Mouse (Mus musculus) liver, adult 2 months (tissue): ENCODE results near the gene Kmt2a. TPM values are rescaled to one million over a fixed set of nuclear protein-coding genes. Genes with fewer than 3 reads are reported as not detected.

Experiments used
- DNase-seq: peaks from one replicate; pipeline ENCODE4 v3.0.0-alpha.2; 2011; ENCODE audit warnings: low read depth, low spot score; ENCODE audit errors: extremely low read depth
- H3K27ac ChIP-seq: fragments of 200-500 bp; replicated peaks from 2 replicates; pipeline ENCODE4 v1.5.1; 2012; ENCODE audit warnings: low read depth, mild to moderate bottlenecking, control low read depth, inconsistent platforms, low read length; ENCODE audit not compliant: insufficient read depth
- H3K27me3 ChIP-seq: fragments of 200-500 bp; 2 replicates; pipeline ENCODE4 v1.6.1; 2012; ENCODE audit warnings: mild to moderate bottlenecking, moderate library complexity, low read length, inconsistent platforms; ENCODE audit not compliant: control insufficient read depth, insufficient read depth
- H3K36me3 ChIP-seq: fragments of 200-500 bp; 2 replicates; pipeline ENCODE4 v1.6.1; 2012; ENCODE audit warnings: low read length, inconsistent platforms; ENCODE audit not compliant: control insufficient read depth, insufficient read depth
- H3K4me1 ChIP-seq: fragments of 200-500 bp; 2 replicates; pipeline ENCODE4 v1.6.1; 2011; ENCODE audit warnings: low read length; ENCODE audit not compliant: control insufficient read depth, insufficient read depth
- H3K4me3 ChIP-seq: fragments of 200-500 bp; 2 replicates; pipeline ENCODE4 v1.5.1; 2011; ENCODE audit warnings: low read depth, mild to moderate bottlenecking, control low read depth, low read length, moderate library complexity; ENCODE audit not compliant: insufficient read depth
- H3K79me2 ChIP-seq: fragments of 200-500 bp; 2 replicates; pipeline ENCODE4 v1.6.1; 2012; ENCODE audit warnings: inconsistent platforms, mild to moderate bottlenecking, low read length, moderate library complexity; ENCODE audit not compliant: control insufficient read depth, insufficient read depth
- H3K9ac ChIP-seq: fragments of 200-500 bp; 2 replicates; pipeline ENCODE4 v1.6.1; 2012; ENCODE audit warnings: low read depth, mild to moderate bottlenecking, control low read depth, inconsistent platforms, low read length
- CTCF ChIP-seq: fragments of 200-500 bp; IDR thresholded peaks from 2 replicates; pipeline ENCODE4 v1.5.1; 2011; ENCODE audit warnings: low read depth, low read length, control low read depth
- POLR2A ChIP-seq: fragments of 200-500 bp; IDR thresholded peaks from 2 replicates; pipeline ENCODE4 v1.6.1; 2011; ENCODE audit warnings: low read length, control low read depth; ENCODE audit not compliant: insufficient read depth; ENCODE audit errors: extremely low read depth
- WGBS: fragments of 180-500 bp; shearing (Covaris S2); methylation state at CpG from one replicate; pipeline ENCODE4 v1.1.7; 2018; 5-methylcytosine and 5-hydroxymethylcytosine counted together
- polyA plus RNA-seq: library from polyadenylated mRNA; depleted of rRNA; stranded (reverse); fragments of >200 nt; gene quantifications from 2 replicates; pipeline ENCODE4 v1.2.3, GENCODE M21; 2012
- total RNA-seq: library from RNA; depleted of rRNA; stranded (reverse); fragments of >200 nt; gene quantifications from 2 replicates; pipeline ENCODE4 v1.2.3, GENCODE M21; 2014

The Kmt2a gene
- total and polyA plus RNA-seq, 2 experiments = 1.9 to 5.3 TPM

DNA sequence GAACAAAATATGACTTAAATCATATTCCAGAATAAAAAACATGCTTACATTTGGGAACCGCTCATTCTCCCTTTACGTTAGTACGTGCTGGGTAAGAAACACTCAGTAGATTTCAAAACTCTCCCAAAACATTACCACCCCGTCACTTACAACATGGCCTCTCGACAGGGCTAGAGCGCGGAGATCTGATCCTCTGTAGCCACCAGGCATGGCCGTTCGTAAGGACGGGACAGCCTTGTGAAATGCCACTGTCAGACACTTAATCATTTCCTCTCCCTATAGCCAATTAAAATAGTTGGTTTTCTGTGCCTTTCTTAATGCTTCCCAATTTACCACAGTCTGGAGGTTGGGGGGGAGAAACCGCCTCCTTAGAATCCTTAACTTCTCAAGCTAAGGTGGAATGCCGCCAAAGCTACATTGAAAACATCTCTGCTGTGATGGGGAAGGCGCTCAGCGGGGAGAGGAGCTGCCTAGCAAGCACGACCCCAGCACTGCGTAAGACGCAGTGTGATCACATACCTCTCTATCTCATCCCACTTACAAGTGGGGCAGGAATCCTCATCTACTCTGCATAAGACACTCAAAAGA is 23.6 kb downstream of the Kmt2a start:
- no peak overlapping the region for H3K9ac ChIP-seq
- 0 out of 2 replicates have a peak, but pooled peaks cover 2% of the 10 kb centered on the region for H3K36me3 ChIP-seq
- 95% methylated on average over 17 of the region's 17 CpGs for WGBS
- H3K4me3 ChIP-seq = no peak overlapping the region
- H3K27me3 ChIP-seq = no peaks in the 10 kb centered on the region
- H3K79me2 ChIP-seq = peaks cover 39% of the 10 kb centered on the region; the same call in 1 of the 2 replicates
- no peak for DNase-seq
- H3K4me1 ChIP-seq = no peaks in the 10 kb centered on the region
- TF ChIP-seq CTCF (no peak), POLR2A (no peak)
- no peak overlapping the region for H3K27ac ChIP-seq

- Histone ChIP-seq H3K36me3 (peaks cover 7% of the 10 kb centered on the region; the same call in 1 of the 2 replicates), H3K9ac (no peak overlapping the region), H3K27me3 (no peaks in the 10 kb centered on the region), H3K4me3 (no peak overlapping the region), H3K4me1 (no peaks in the 10 kb centered on the region), H3K79me2 (peaks cover 29% of the 10 kb centered on the region; the same call in 1 of the 2 replicates), H3K27ac (no peak overlapping the region)
- no peak for DNase-seq
- whole genome bisulfite sequencing = 76% methylated on average over 6 of the region's 6 CpGs
- TF ChIP-seq POLR2A (no peak), CTCF (no peak)
Measured at GRCm38 (mm10) chr9:44855153-44855552, 25.9 kb downstream of the Kmt2a start.

- Histone ChIP-seq H3K4me1 (no peaks in the 10 kb centered on the region), H3K79me2 (no peaks in the 10 kb centered on the region), H3K4me3 (no peak overlapping the region), H3K9ac (no peak overlapping the region), H3K27ac (no peak overlapping the region), H3K36me3 (peaks cover 64% of the 10 kb centered on the region), H3K27me3 (no peaks in the 10 kb centered on the region)
- DNase-seq = no peak
- no peak for TF ChIP-seq CTCF
- TF ChIP-seq POLR2A = no peak
- WGBS = 83% methylated on average over 6 of the region's 6 CpGs
Measured at GRCm38 (mm10) chr9:44847446-44847845, 33.6 kb downstream of the Kmt2a start.

GRCm38 (mm10) chr9:44841241-44841640 is 39.9 kb downstream of the Kmt2a start:
- Histone ChIP-seq H3K27me3 (no peaks in the 10 kb centered on the region), H3K9ac (no peak overlapping the region), H3K79me2 (no peaks in the 10 kb centered on the region), H3K4me1 (no peaks in the 10 kb centered on the region), H3K4me3 (no peak overlapping the region), H3K27ac (no peak overlapping the region), H3K36me3 (peaks cover 44% of the 10 kb centered on the region)
- WGBS = 76% methylated on average over 10 of the region's 10 CpGs
- DNase-seq = peak; percentile 42
- TF ChIP-seq POLR2A (no peak), CTCF (peak; percentile 50)

GRCm38 (mm10) chr9:44836439-44836838 is 44.7 kb downstream of the Kmt2a start:
- no peak overlapping the region for H3K4me3 ChIP-seq
- DNase-seq = peak; percentile 62
- TF ChIP-seq CTCF (peak; percentile 84), POLR2A (no peak)
- no peak overlapping the region for H3K27ac ChIP-seq
- H3K4me1 ChIP-seq = no peaks in the 10 kb centered on the region
- H3K27me3 ChIP-seq = no peaks in the 10 kb centered on the region
- peaks cover 26% of the 10 kb centered on the region for H3K36me3 ChIP-seq
- 52% methylated on average over 7 of the region's 7 CpGs for WGBS
- no peaks in the 10 kb centered on the region for H3K79me2 ChIP-seq
- H3K9ac ChIP-seq = no peak overlapping the region

DNA sequence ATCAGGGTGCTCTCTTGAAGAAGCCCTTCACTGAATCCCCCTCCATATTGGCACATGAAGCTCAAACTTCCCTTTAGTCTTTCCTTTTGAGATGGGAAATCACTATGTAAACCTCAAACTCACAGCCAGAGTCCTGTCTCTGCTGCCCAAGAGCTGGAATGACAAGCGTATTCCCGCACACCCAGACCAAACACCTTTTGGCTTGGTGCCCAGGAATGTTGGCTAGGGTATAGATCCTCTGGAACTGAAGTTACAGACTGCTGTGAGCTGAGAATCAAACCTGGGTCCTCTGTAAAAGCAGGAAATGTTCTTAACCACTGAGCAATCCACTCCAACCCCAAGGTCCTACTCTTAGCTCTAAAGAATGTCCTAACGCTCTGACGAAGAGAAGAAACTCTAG is 48.7 kb downstream of the Kmt2a start:
- TF ChIP-seq POLR2A = no peak
- no peak for TF ChIP-seq CTCF
- Histone ChIP-seq H3K79me2 (no peaks in the 10 kb centered on the region), H3K36me3 (peaks cover 48% of the 10 kb centered on the region), H3K4me1 (no peaks in the 10 kb centered on the region), H3K9ac (no peak overlapping the region), H3K27me3 (no peaks in the 10 kb centered on the region), H3K4me3 (no peak overlapping the region), H3K27ac (no peak overlapping the region)
- WGBS = 59% methylated on average over 4 of the region's 4 CpGs
- DNase-seq = peak; percentile 28
